Mouse (Mus musculus) heart, embryonic 14.5 days (tissue): ENCODE measurements around the gene 1700088E04Rik. TPM values are rescaled to one million over a fixed set of nuclear protein-coding genes. Genes with fewer than 3 reads are reported as not detected.

Experiments
- ATAC-seq: fragments of 200-750 bp; cut with Nextera tagmentation; 2 replicates; pipeline ENCODE4 v1.8.0; 2017; ENCODE audit warnings: low read depth, moderate TSS enrichment; ENCODE audit not compliant: insufficient number of reproducible peaks, insufficient read depth, low FRiP score
- H3K27ac ChIP-seq, 2 experiments: fragments of 200-500 bp in 1 of 2; fragments of 300-500 bp in 1 of 2; sonication (generic) in 1 of 2; replicated peaks in 1 of 2; 2 replicates each; pipeline ENCODE4 v1.5.1; 2012 to 2014; ENCODE audit warnings: low read depth in 2 of 2, low read length in 2 of 2, control low read depth in 1 of 2, mild to moderate bottlenecking in 1 of 2, mixed read lengths in 1 of 2; ENCODE audit not compliant: control insufficient read depth in 1 of 2, insufficient read depth in 1 of 2
- H3K27me3 ChIP-seq: fragments of 300-500 bp; sonication (generic); 2 replicates; pipeline ENCODE4 v1.6.1; 2014; ENCODE audit warnings: mild to moderate bottlenecking, low read length, control low read depth; ENCODE audit not compliant: control insufficient read depth, insufficient read depth
- H3K36me3 ChIP-seq: fragments of 300-500 bp; sonication (generic); 2 replicates; pipeline ENCODE4 v1.6.1; 2014; ENCODE audit warnings: mild to moderate bottlenecking, control low read depth, low read length, mixed read lengths; ENCODE audit not compliant: control insufficient read depth, insufficient read depth
- H3K4me1 ChIP-seq, 2 experiments: fragments of 200-500 bp in 1 of 2; fragments of 300-500 bp in 1 of 2; sonication (generic) in 1 of 2; 2 replicates each; pipeline ENCODE4 v1.6.1; 2012 to 2014; ENCODE audit warnings: low read length in 2 of 2, control low read depth in 1 of 2, mixed read lengths in 1 of 2; ENCODE audit not compliant: control insufficient read depth in 2 of 2, insufficient read depth in 2 of 2
- H3K4me2 ChIP-seq: fragments of 300-500 bp; sonication (generic); 2 replicates; pipeline ENCODE4 v1.6.1; 2014; ENCODE audit warnings: mild to moderate bottlenecking, low read length
- H3K4me3 ChIP-seq, 2 experiments: fragments of 200-500 bp in 1 of 2; fragments of 300-500 bp in 1 of 2; sonication (generic) in 1 of 2; 2 replicates each; pipeline ENCODE4 v1.5.1; 2012 to 2014; ENCODE audit warnings: low read length in 2 of 2, mild to moderate bottlenecking in 2 of 2, control low read depth in 1 of 2, low read depth in 1 of 2, moderate library complexity in 1 of 2; ENCODE audit not compliant: control insufficient read depth in 1 of 2, insufficient read depth in 1 of 2
- H3K9ac ChIP-seq: fragments of 300-500 bp; sonication (generic); 2 replicates; pipeline ENCODE4 v1.6.1; 2014; ENCODE audit warnings: mild to moderate bottlenecking, low read length
- H3K9me3 ChIP-seq: fragments of 300-500 bp; sonication (generic); 2 replicates; pipeline ENCODE4 v1.6.1; 2016; ENCODE audit warnings: low read length, control low read depth; ENCODE audit not compliant: control insufficient read depth
- WGBS: fragments of 180-500 bp; shearing (Covaris S2); extraction: QIAGEN DNeasy Blood & Tissue Kit; methylation state at CpG from one replicate; pipeline ENCODE4 v1.1.7; 2014; 5-methylcytosine and 5-hydroxymethylcytosine counted together
- polyA plus RNA-seq: library from polyadenylated mRNA; unstranded; fragments of >200 nt; fragmentation: Nextera tagmentation; extraction: Ambion mirVana; gene quantifications from 2 replicates; pipeline ENCODE4 v1.2.1, GENCODE M21; 2014

1700088E04Rik gene
- 5.6 and 8.4 TPM in 2 replicates for polyA plus RNA-seq

DNA sequence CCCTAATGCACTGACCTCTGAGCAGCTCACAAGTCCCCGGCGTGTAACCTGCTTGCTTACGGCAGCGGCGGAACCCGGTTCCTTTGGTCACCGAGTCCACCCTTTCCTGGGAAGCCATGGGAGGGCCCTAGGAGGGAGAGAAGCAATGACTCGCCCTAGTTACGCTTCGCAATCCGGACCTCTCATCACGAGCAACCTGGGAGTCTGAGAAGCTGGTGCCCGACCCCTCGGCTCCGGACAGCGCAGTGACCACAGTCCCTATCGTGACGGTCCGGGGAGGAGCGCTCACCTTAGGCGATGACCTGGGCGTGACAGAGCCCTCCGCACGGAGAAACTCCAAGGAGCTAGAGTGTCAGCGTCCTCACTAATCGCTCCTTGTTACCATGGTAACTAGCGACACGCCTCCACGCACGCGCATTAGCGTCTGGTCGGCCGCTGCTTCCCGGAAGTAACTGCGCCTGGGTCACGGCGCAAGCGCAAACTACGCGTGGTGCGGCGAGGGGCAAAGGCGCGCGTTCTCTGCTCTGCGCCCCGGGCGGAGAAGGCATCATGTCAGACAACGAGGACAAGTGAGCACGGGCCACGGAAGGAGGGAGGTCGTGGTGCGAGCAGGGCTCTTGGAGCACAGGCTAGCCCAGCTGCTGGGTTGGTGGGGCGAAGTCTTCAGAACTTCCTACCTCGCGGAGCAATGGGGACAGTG lies at the start of gene 1700088E04Rik, which contains the start of gene Polr2f:
1700088E04Rik (minus strand) TSS at position 388 of the 700 bp plus-strand sequence.
Polr2f (plus strand) TSS at position 144 of the 700 bp plus-strand sequence.
- Histone ChIP-seq H3K4me1 (peaks cover 2 to 21% of the 10 kb centered on the region in 2 experiments; a peak in 3 of 4 replicates), H3K36me3 (peaks cover 19% of the 10 kb centered on the region), H3K27me3 (no peaks in the 10 kb centered on the region), H3K27ac (peak within 1 kb of the TSS; percentile 6 to 44; a peak in 2 of 4 replicates), H3K4me3 (peak within 1 kb of the TSS; percentile 82 to 96), H3K9ac (peak within 1 kb of the TSS; percentile 88), H3K9me3 (no peaks in the 10 kb centered on the region), H3K4me2 (peak within 1 kb of the TSS; percentile 97)
- peak; percentile 57 for ATAC-seq
- WGBS, result under 1% methylated on average over 57 of the region's 57 CpGs

DNA sequence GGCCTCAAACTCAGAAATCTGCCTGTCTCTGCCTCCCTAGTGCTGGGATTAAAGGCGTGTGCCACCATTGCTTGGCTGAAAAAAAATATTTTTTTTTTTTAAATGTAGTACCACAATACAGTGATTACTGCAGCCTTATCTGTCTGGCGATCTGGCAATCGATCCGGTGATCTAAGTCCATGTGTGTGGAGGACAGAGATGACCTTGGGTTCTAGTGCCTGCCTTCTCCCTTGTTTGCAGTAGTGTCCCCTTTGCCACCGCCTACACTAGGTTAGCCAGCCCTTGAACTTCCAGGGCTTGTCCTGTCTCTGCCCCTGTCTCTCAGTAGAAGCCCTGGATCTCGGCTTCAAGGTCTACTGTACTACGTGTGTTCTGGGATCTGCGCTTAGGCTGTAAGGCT lies 46.8 kb upstream of the 1700088E04Rik start:
- Histone ChIP-seq H3K9me3 (no peaks in the 10 kb centered on the region), H3K36me3 (no peaks in the 10 kb centered on the region), H3K9ac (no peak overlapping the region), H3K4me1 (peaks cover 3 to 5% of the 10 kb centered on the region in 2 experiments), H3K27ac (no peak overlapping the region), H3K27me3 (no peaks in the 10 kb centered on the region), H3K4me3 (no peak overlapping the region), H3K4me2 (no peak overlapping the region)
- no peak for ATAC-seq
- 83% methylated on average over 8 of the region's 8 CpGs for WGBS

DNA sequence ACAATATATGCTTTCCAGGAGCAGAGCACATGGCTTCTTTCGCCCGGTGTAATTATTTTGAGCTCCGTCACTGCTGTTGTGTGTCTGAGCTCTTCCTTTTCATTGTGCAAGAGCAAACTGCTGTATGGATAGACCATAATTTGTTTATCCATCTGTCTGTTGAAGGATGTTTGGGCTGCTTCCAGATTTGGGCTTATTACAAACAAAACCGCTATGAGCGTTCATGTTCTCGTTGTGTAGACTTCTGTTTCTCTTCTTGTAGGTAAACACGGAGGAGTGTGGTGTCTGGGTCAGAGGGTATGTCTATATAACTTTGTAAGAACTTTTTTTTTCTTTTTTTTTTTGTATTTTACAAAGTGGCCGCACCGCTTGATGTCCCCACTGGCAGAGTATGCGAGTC lies 44.2 kb upstream of the 1700088E04Rik start:
- Histone ChIP-seq H3K4me2 (no peak overlapping the region), H3K9ac (no peak overlapping the region), H3K9me3 (no peaks in the 10 kb centered on the region), H3K27ac (no peak overlapping the region), H3K4me1 (no peaks in the 10 kb centered on the region), H3K36me3 (no peaks in the 10 kb centered on the region), H3K27me3 (no peaks in the 10 kb centered on the region), H3K4me3 (no peak overlapping the region)
- 85% methylated on average over 10 of the region's 10 CpGs for WGBS
- ATAC-seq, result no peak

DNA sequence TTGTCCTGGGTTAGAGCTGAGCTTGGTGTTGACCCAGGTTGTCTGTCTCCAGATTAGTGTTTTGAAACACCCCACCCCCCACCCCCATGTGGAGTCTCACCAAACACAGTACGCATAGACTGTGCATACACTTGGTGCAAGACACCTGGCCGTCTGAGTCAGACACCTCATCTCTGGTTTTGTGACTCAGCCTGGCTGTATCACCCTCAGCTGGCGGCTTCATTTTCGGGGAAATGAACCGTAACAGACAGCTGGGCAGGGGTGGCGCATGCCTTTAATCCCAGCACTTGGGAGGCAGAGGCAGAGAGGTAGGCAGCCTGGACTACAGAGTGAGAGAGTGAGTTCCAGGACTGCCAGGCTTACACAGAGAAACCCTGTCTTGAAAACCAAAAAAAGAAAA lies 35.9 kb upstream of the 1700088E04Rik start:
- Histone ChIP-seq H3K27me3 (no peaks in the 10 kb centered on the region), H3K9ac (no peak overlapping the region), H3K4me2 (no peak overlapping the region), H3K4me3 (no peak overlapping the region), H3K36me3 (no peaks in the 10 kb centered on the region), H3K4me1 (no peaks in the 10 kb centered on the region), H3K9me3 (no peaks in the 10 kb centered on the region), H3K27ac (no peak overlapping the region)
- 74% methylated on average over 6 of the region's 6 CpGs for WGBS
- no peak for ATAC-seq

DNA sequence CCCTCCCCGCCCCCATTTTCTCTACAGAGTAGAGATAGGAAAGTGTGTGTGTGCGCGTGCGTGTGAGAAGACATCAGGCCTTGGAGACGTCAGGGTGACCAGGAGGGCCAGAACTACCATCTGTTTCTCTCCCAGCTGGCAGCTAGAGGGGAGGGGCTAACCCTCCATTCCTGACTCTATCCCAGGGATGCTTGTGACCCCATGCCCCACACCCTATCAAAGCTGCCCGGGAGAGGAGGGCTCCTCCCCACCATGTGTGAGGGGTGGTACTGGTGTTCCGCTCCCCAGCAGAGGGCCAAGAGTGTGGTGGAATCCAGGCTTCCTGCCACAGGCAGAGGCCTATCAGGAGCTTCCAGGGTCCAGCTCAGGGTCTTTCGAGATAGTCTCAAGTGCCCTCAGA lies 25.7 kb upstream of the 1700088E04Rik start:
- 0 out of 2 replicates have a peak, but pooled peaks have one; percentile 17 for ATAC-seq
- H3K9ac ChIP-seq, result no peak overlapping the region
- H3K27ac ChIP-seq, result no peak overlapping the region
- H3K27me3 ChIP-seq, result peaks cover 46% of the 10 kb centered on the region
- H3K4me2 ChIP-seq, result no peak overlapping the region
- peaks cover 0 to 2% of the 10 kb centered on the region in 2 experiments; a peak in 1 of 4 replicates for H3K4me1 ChIP-seq
- 38% methylated on average over 8 of the region's 8 CpGs for WGBS
- no peaks in the 10 kb centered on the region for H3K36me3 ChIP-seq
- H3K9me3 ChIP-seq, result no peaks in the 10 kb centered on the region
- no peak overlapping the region for H3K4me3 ChIP-seq

DNA sequence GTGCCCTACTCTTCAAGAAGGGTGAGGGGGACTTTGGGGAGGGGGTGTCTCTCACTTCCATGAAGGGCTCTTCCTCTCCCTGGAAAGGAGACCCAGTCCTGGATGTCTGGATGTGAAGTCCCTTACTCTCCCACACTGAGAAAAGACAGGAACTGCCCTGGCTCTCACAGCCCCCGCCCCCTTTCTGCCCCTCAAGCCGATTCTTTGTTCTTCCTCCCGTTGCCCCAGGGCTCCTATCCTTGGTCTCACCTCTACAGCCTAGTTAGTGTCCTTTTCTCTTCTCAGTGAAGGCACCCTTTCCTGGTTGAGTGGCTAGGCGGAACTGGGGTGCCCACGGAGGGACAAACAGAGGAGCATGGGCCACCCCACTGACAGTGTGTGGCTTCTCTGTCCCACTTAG lies 24.1 kb upstream of the 1700088E04Rik start, which contains the start of gene Sox10:
Sox10 (minus strand) TSS at position 101 of the 400 bp plus-strand sequence.
- H3K36me3 ChIP-seq, result no peaks in the 10 kb centered on the region
- peaks cover 60% of the 10 kb centered on the region for H3K27me3 ChIP-seq
- no peak for ATAC-seq
- no peak within 1 kb of the TSS for H3K27ac ChIP-seq
- peaks cover 0 to 2% of the 10 kb centered on the region in 2 experiments; a peak in 1 of 4 replicates for H3K4me1 ChIP-seq
- no peak within 1 kb of the TSS for H3K4me2 ChIP-seq
- H3K9ac ChIP-seq, result no peak within 1 kb of the TSS
- no peaks in the 10 kb centered on the region for H3K9me3 ChIP-seq
- no peak within 1 kb of the TSS for H3K4me3 ChIP-seq
- WGBS, result 59% methylated on average over 5 of the region's 5 CpGs

DNA sequence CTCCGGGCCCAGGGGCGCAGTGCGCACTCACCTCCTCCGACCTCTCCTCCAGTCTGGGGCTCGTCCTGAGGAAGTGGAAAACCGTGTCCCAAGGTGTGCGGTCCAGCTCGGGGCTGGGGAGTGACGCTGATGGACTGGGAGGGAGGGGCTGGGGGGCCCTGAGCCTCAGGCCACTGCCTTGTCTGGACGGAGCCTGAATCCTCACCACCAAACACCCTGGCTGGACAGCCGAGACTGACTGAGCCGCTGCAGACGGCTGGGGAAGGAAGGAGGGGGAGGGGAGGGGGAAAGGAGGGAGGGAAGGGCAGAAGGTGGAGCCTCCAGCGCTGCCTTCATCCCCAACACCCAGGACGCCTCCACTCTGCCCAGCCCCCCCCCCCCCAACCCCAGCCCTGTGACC lies 23.2 kb upstream of the 1700088E04Rik start:
- Histone ChIP-seq H3K9ac (no peak overlapping the region), H3K9me3 (no peaks in the 10 kb centered on the region), H3K4me1 (peaks cover 0 to 2% of the 10 kb centered on the region in 2 experiments; a peak in 1 of 4 replicates), H3K27ac (no peak overlapping the region), H3K36me3 (no peaks in the 10 kb centered on the region), H3K27me3 (peaks cover 68% of the 10 kb centered on the region), H3K4me2 (no peak overlapping the region), H3K4me3 (no peak overlapping the region)
- ATAC-seq, result no peak
- WGBS, result 15% methylated on average over 14 of the region's 15 CpGs
